Mouse (Mus musculus) kidney, embryonic 16.5 days (tissue): Measurements from ENCODE around the gene Gm4565. TPM values are rescaled to one million over a fixed set of nuclear protein-coding genes. Genes with fewer than 3 reads are reported as not detected.
"Not testable (repeated sequence)": the region's sequence is repeated elsewhere in the genome, so short reads cannot be mapped to it uniquely, and the experiment has no call there.

Experiments used
- ATAC-seq: fragments of 200-750 bp; cut with Nextera tagmentation; 2 replicates; pipeline ENCODE4 v1.8.0; 2017; ENCODE audit warnings: moderate TSS enrichment; ENCODE audit not compliant: low FRiP score, low TSS enrichment
- H3K27ac ChIP-seq: fragments of 300-500 bp; sonication (generic); 2 replicates; pipeline ENCODE4 v1.5.1; 2014; ENCODE audit warnings: low read length
- H3K27me3 ChIP-seq: fragments of 300-500 bp; sonication (generic); 2 replicates; pipeline ENCODE4 v1.6.1; 2014; ENCODE audit warnings: low read length, control low read depth, mixed read lengths; ENCODE audit not compliant: insufficient read depth
- H3K36me3 ChIP-seq: fragments of 300-500 bp; sonication (generic); 2 replicates; pipeline ENCODE4 v1.6.1; 2014; ENCODE audit warnings: low read length, control low read depth, mixed read lengths; ENCODE audit not compliant: insufficient read depth
- H3K4me1 ChIP-seq: fragments of 300-500 bp; sonication (generic); 2 replicates; pipeline ENCODE4 v1.6.1; 2014; ENCODE audit warnings: low read length, control low read depth, mixed read lengths; ENCODE audit not compliant: insufficient read depth
- H3K4me2 ChIP-seq: fragments of 300-500 bp; sonication (generic); replicated peaks from 2 replicates; pipeline ENCODE4 v1.6.1; 2014; ENCODE audit warnings: low read depth, low read length
- H3K4me3 ChIP-seq: fragments of 300-500 bp; sonication (generic); 2 replicates; pipeline ENCODE4 v1.5.1; 2014; ENCODE audit warnings: mild to moderate bottlenecking, low read length
- H3K9ac ChIP-seq: fragments of 300-500 bp; sonication (generic); replicated peaks from 2 replicates; pipeline ENCODE4 v1.6.1; 2014; ENCODE audit warnings: low read length
- H3K9me3 ChIP-seq: fragments of 300-500 bp; sonication (generic); 2 replicates; pipeline ENCODE4 v1.6.1; 2016; ENCODE audit warnings: low read length, control low read depth
- WGBS: fragments of 180-500 bp; shearing (Covaris S2); extraction: QIAGEN DNeasy Blood & Tissue Kit; methylation state at CpG from one replicate; pipeline ENCODE4 v1.1.7; 2014; 5-methylcytosine and 5-hydroxymethylcytosine counted together
- polyA plus RNA-seq: library from polyadenylated mRNA; unstranded; fragments of >200 nt; fragmentation: Nextera tagmentation; extraction: Ambion mirVana; gene quantifications from 2 replicates; pipeline ENCODE4 v1.2.1, GENCODE M21; 2015

Gm4565 gene
- polyA plus RNA-seq: not detected in 2 replicates

- 71% methylated on average over 2 of the region's 4 CpGs for WGBS
- not testable (repeated sequence) for H3K36me3 ChIP-seq, ATAC-seq, H3K4me3 ChIP-seq, H3K9me3 ChIP-seq, H3K4me1 ChIP-seq, H3K9ac ChIP-seq, H3K27ac ChIP-seq, H3K4me2 ChIP-seq, H3K27me3 ChIP-seq
These were observed at the start of gene Gm4565 for GRCm38 (mm10) chr7:22588027-22588426. Gm4565 (minus strand) TSS chr7:22588127.

GRCm38 (mm10) chr7:22565243-22565642 lies 22.7 kb downstream of the Gm4565 start, which contains the start of gene Gm4201:
Gm4201 (minus strand) TSS chr7:22565343.
- not testable (repeated sequence) for H3K27ac ChIP-seq, H3K9me3 ChIP-seq, H3K27me3 ChIP-seq, H3K4me1 ChIP-seq, H3K4me3 ChIP-seq, H3K4me2 ChIP-seq, H3K36me3 ChIP-seq, H3K9ac ChIP-seq, ATAC-seq
- WGBS: no CpG with 5 or more reads among the region's 3 CpGs

GRCm38 (mm10) chr7:22534787-22535186 lies 53.1 kb downstream of the Gm4565 start, which contains the start of gene Gm8677:
Gm8677 (minus strand) TSS chr7:22534887.
- ATAC-seq, H3K27ac ChIP-seq, H3K4me1 ChIP-seq, H3K4me3 ChIP-seq, H3K36me3 ChIP-seq, H3K27me3 ChIP-seq, H3K4me2 ChIP-seq, H3K9ac ChIP-seq, H3K9me3 ChIP-seq: not testable (repeated sequence)
- no CpG with 5 or more reads among the region's 1 CpGs for WGBS

Other genes with a start within 250 kb of the Gm4565 start
- not detected in 2 replicates for gene Gm8660, start 217.1 kb downstream of the Gm4565 start, polyA plus RNA-seq
- gene Vmn1r148, start 174.5 kb downstream of the Gm4565 start, polyA plus RNA-seq: not detected in 2 replicates
- gene Vmn1r149, start 149.9 kb downstream of the Gm4565 start, polyA plus RNA-seq: not detected in 2 replicates
- not detected in 2 replicates for gene Gm10665, start 124.1 kb downstream of the Gm4565 start, polyA plus RNA-seq
- gene Vmn1r151, start 88.4 kb downstream of the Gm4565 start, polyA plus RNA-seq: not detected in 2 replicates
- not detected in 2 replicates for gene Vmn1r152, start 65.2 kb downstream of the Gm4565 start, polyA plus RNA-seq
- gene Gm8677, start 53.2 kb downstream of the Gm4565 start, polyA plus RNA-seq: not detected in 2 replicates
- not detected in 2 replicates for gene Gm4201, start 22.8 kb downstream of the Gm4565 start, polyA plus RNA-seq
- gene Vmn1r155, start 69.9 kb upstream of the Gm4565 start, polyA plus RNA-seq: not detected in 2 replicates
- not detected in 2 replicates for gene Gm8693, start 104.2 kb upstream of the Gm4565 start, polyA plus RNA-seq
- gene Gm4567, start 131.6 kb upstream of the Gm4565 start, polyA plus RNA-seq: not detected in 2 replicates
- not detected in 2 replicates for gene Vmn1r157, start 173.6 kb upstream of the Gm4565 start, polyA plus RNA-seq
- not detected in 2 replicates for gene Vmn1r158, start 202.7 kb upstream of the Gm4565 start, polyA plus RNA-seq